Mouse (Mus musculus) midbrain, embryonic 11.5 days (tissue): ENCODE measurements around the gene Schip1. TPM values are rescaled to one million over a fixed set of nuclear protein-coding genes. Genes with fewer than 3 reads are reported as not detected.

Source experiments
- ATAC-seq: fragments of 200-750 bp; cut with Nextera tagmentation; 2 replicates; pipeline ENCODE4 v1.8.0; 2017; ENCODE audit warnings: moderate TSS enrichment, moderate library complexity; ENCODE audit not compliant: low FRiP score
- DNase-seq: peaks from one replicate; pipeline ENCODE4 v3.0.0; 2015; ENCODE audit warnings: low spot score; ENCODE audit errors: missing footprints
- H3K27ac ChIP-seq: fragments of 300-500 bp; sonication (generic); 2 replicates; pipeline ENCODE4 v1.5.1; 2014; ENCODE audit warnings: low read depth, low read length
- H3K27me3 ChIP-seq: fragments of 300-500 bp; sonication (generic); 2 replicates; pipeline ENCODE4 v1.6.1; 2014; ENCODE audit warnings: mild to moderate bottlenecking, low read length, moderate library complexity, mixed read lengths; ENCODE audit not compliant: control insufficient read depth, insufficient read depth
- H3K36me3 ChIP-seq: fragments of 300-500 bp; sonication (generic); 2 replicates; pipeline ENCODE4 v1.6.1; 2014; ENCODE audit warnings: mild to moderate bottlenecking, low read length, moderate library complexity, mixed read lengths; ENCODE audit not compliant: control insufficient read depth, insufficient read depth
- H3K4me1 ChIP-seq: fragments of 300-500 bp; sonication (generic); 2 replicates; pipeline ENCODE4 v1.6.1; 2014; ENCODE audit warnings: low read length; ENCODE audit not compliant: control insufficient read depth, insufficient read depth
- H3K4me2 ChIP-seq: fragments of 300-500 bp; sonication (generic); 2 replicates; pipeline ENCODE4 v1.6.1; 2014; ENCODE audit warnings: mild to moderate bottlenecking, moderate library complexity
- H3K4me3 ChIP-seq: fragments of 300-500 bp; sonication (generic); 2 replicates; pipeline ENCODE4 v1.5.1; 2014; ENCODE audit warnings: low read depth, low read length
- H3K9ac ChIP-seq: fragments of 300-500 bp; sonication (generic); 2 replicates; pipeline ENCODE4 v1.6.1; 2014; ENCODE audit warnings: low read length
- H3K9me3 ChIP-seq: fragments of 300-500 bp; sonication (generic); 2 replicates; pipeline ENCODE4 v1.6.1; 2016; ENCODE audit warnings: low read length; ENCODE audit not compliant: control insufficient read depth
- WGBS: fragments of 180-500 bp; shearing (Covaris S2); extraction: QIAGEN DNeasy Blood & Tissue Kit; methylation state at CpG from one replicate; pipeline ENCODE4 v1.1.7; 2014; 5-methylcytosine and 5-hydroxymethylcytosine counted together
- polyA plus RNA-seq: library from polyadenylated mRNA; unstranded; fragments of >200 nt; fragmentation: Nextera tagmentation; extraction: Ambion mirVana; gene quantifications from 2 replicates; pipeline ENCODE4 v1.2.1, GENCODE M21; 2014

Gene Schip1
- 83.1 and 89.8 TPM in 2 replicates for polyA plus RNA-seq

- Histone ChIP-seq H3K9me3 (no peaks in the 10 kb centered on the region), H3K27ac (no peak within 1 kb of the TSS), H3K27me3 (no peaks in the 10 kb centered on the region), H3K4me1 (no peaks in the 10 kb centered on the region), H3K4me2 (no peak within 1 kb of the TSS), H3K9ac (no peak within 1 kb of the TSS), H3K36me3 (no peaks in the 10 kb centered on the region), H3K4me3 (no peak within 1 kb of the TSS)
- DNase-seq (no peak), ATAC-seq (no peak)
- 38% methylated on average over 12 of the region's 12 CpGs for whole genome bisulfite sequencing
Observed at GRCm38 (mm10) chr3:68064731-68065130, at the start of gene Schip1. Schip1 (plus strand) TSS chr3:68064802.

- no peak overlapping the region for H3K9ac ChIP-seq
- ATAC-seq (no peak), DNase-seq (no peak)
- no peak overlapping the region for H3K4me2 ChIP-seq
- no peak overlapping the region for H3K27ac ChIP-seq
- no peaks in the 10 kb centered on the region for H3K36me3 ChIP-seq
- 69% methylated on average over 1 of the region's 1 CpGs for WGBS
- no peak overlapping the region for H3K4me3 ChIP-seq
- peaks cover 7% of the 10 kb centered on the region; the same call in 1 of the 2 replicates for H3K4me1 ChIP-seq
- H3K27me3 ChIP-seq: no peaks in the 10 kb centered on the region
- no peaks in the 10 kb centered on the region for H3K9me3 ChIP-seq
Observed at GRCm38 (mm10) chr3:68015786-68016185, 48.8 kb upstream of the Schip1 start.

DNA sequence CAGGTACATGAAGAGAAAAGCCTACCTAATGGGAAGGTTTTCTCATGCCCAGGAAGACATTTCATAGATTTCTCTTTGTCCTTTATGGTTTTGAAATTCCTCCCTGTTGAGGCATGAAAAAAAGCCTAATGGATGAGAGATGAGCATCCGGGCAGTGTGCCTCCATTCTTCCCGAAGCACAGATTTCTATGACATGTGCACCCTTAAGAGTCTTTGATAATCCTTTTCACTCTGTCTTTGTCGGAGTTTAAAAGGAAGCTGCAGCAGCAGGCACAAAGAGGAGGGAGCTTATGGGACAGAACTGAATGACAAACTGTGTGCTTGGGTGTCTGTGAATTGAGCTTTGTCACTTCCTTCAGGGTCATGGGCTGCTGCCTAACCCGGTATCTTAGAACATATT lies 45.2 kb upstream of the Schip1 start:
- Histone ChIP-seq H3K9me3 (no peaks in the 10 kb centered on the region), H3K4me1 (peaks cover 7% of the 10 kb centered on the region; the same call in 1 of the 2 replicates), H3K36me3 (no peaks in the 10 kb centered on the region), H3K4me3 (no peak overlapping the region), H3K27me3 (no peaks in the 10 kb centered on the region), H3K9ac (no peak overlapping the region; the same call in 1 of the 2 replicates), H3K4me2 (no peak overlapping the region), H3K27ac (no peak overlapping the region)
- no peak for ATAC-seq
- no peak for DNase-seq
- WGBS: 24% methylated on average over 4 of the region's 4 CpGs

- Histone ChIP-seq H3K27ac (no peak overlapping the region), H3K4me1 (no peaks in the 10 kb centered on the region), H3K4me2 (no peak overlapping the region), H3K27me3 (no peaks in the 10 kb centered on the region), H3K9ac (no peak overlapping the region), H3K4me3 (no peak overlapping the region), H3K9me3 (no peaks in the 10 kb centered on the region), H3K36me3 (no peaks in the 10 kb centered on the region)
- ATAC-seq (peak; percentile 79), DNase-seq (no peak)
- 62% methylated on average over 3 of the region's 3 CpGs for WGBS
Observed at GRCm38 (mm10) chr3:68036097-68036496, 28.5 kb upstream of the Schip1 start.

- no peak overlapping the region for H3K9ac ChIP-seq
- H3K27me3 ChIP-seq: no peaks in the 10 kb centered on the region
- DNase-seq (no peak), ATAC-seq (no peak)
- H3K9me3 ChIP-seq: no peaks in the 10 kb centered on the region
- H3K4me3 ChIP-seq: no peak overlapping the region
- peaks cover 2% of the 10 kb centered on the region for H3K4me1 ChIP-seq
- H3K36me3 ChIP-seq: no peaks in the 10 kb centered on the region
- no peak overlapping the region for H3K27ac ChIP-seq
- WGBS: 89% methylated on average over 2 of the region's 2 CpGs
- H3K4me2 ChIP-seq: no peak overlapping the region
Observed at GRCm38 (mm10) chr3:68042951-68043350, 21.7 kb upstream of the Schip1 start.

DNA sequence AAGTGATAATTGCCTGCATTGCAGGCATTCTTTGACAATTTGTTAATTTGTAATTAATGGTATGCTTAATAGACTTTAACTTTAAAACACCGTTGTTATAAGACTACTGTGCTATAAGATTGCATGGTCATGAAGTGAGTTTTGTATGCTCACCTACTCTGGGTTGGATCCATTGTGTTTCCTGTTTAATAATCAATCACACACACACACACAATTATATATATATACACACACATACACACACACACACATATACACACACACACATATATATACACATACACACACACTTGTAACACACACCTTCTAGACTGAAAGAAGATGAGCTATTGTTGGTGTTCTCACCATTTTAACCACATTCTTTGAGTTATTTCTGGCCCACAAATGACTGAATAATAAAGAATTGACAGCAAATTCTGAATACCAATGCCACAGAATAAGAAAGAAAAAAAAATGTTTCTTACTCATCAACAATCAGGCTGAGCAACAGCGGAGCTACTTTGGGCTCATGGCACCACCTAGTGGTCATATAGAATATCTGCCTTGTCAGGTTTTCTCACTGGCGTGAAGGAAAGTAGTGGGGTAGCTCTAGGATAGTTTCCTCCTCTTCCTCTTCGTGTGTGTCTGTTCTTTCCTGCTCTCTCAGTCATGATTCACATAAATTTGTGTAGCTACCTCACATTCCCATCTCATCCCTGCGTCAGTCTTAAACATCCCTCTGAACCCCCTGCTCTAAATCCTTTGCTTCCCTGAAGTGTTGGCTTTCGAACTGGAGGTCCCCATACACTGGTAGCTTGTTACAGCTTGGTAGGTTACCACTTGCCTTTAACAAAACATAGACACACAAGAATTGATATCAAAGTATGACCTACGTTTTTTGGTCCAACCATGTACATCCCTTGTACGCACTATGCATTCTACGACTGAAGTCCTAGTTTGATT lies 18.9 kb upstream of the Schip1 start:
- peaks cover 2% of the 10 kb centered on the region for H3K4me1 ChIP-seq
- ATAC-seq (peak; percentile 61), DNase-seq (peak; percentile 92)
- H3K27ac ChIP-seq: no peak overlapping the region
- WGBS: 50% methylated on average over 9 of the region's 9 CpGs
- no peak overlapping the region for H3K4me3 ChIP-seq
- H3K27me3 ChIP-seq: no peaks in the 10 kb centered on the region
- H3K4me2 ChIP-seq: no peak overlapping the region
- no peaks in the 10 kb centered on the region for H3K9me3 ChIP-seq
- H3K9ac ChIP-seq: no peak overlapping the region
- H3K36me3 ChIP-seq: no peaks in the 10 kb centered on the region

GRCm38 (mm10) chr3:68053538-68053937 lies 11.1 kb upstream of the Schip1 start:
- no peak overlapping the region for H3K4me2 ChIP-seq
- no peaks in the 10 kb centered on the region for H3K9me3 ChIP-seq
- H3K36me3 ChIP-seq: no peaks in the 10 kb centered on the region
- H3K27ac ChIP-seq: no peak overlapping the region
- 44% methylated on average over 2 of the region's 2 CpGs for WGBS
- no peak overlapping the region for H3K4me3 ChIP-seq
- H3K4me1 ChIP-seq: no peaks in the 10 kb centered on the region
- H3K27me3 ChIP-seq: no peaks in the 10 kb centered on the region
- H3K9ac ChIP-seq: no peak overlapping the region
- ATAC-seq: no peak
- DNase-seq: peak; percentile 92

GRCm38 (mm10) chr3:68055071-68055470 lies 9.5 kb upstream of the Schip1 start:
- DNase-seq (no peak), ATAC-seq (no peak)
- Histone ChIP-seq H3K36me3 (no peaks in the 10 kb centered on the region), H3K27ac (no peak overlapping the region), H3K27me3 (no peaks in the 10 kb centered on the region), H3K4me2 (no peak overlapping the region), H3K4me3 (no peak overlapping the region), H3K9ac (no peak overlapping the region), H3K9me3 (no peaks in the 10 kb centered on the region), H3K4me1 (no peaks in the 10 kb centered on the region)
- WGBS: 69% methylated on average over 13 of the region's 13 CpGs
